Mouse (Mus musculus): Measurements from ENCODE around the gene Limch1. TPM values are rescaled to one million over a fixed set of nuclear protein-coding genes. Genes with fewer than 3 reads are reported as not detected.

Gene Limch1
- polyA plus RNA-seq, 1 experiment from 2014 or later: 6.1 TPM

DNA sequence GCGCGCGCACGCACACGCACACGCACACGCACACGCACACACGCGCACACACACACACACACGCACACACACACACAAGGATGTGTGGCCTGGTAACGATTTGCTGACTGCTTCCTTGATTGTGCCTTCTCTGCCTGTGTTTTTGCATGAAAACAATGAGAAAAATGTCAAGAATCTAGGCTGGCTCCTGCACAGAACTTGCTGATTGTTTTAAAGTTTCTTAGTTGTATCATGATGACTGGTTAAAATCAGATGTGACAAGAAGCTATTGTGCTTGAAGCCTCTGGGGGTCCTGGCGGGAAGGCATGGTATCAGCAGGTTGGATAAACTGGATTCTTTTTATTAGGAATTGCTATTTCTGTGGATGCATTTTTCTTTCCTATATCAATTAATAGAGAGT is 137.1 kb downstream of the Limch1 start:
- Histone ChIP-seq H3K27me3 (ENCODE audit: control insufficient read depth, insufficient read depth, low read length) (no peaks in the 10 kb centered on the region), H3K27ac (replicated peaks) (no peak overlapping the region), H3K36me3 (ENCODE audit: control insufficient read depth, insufficient read depth, low read length) (no peaks in the 10 kb centered on the region), H3K9me3 (ENCODE audit: control insufficient read depth, low read length) (no peaks in the 10 kb centered on the region), H3K9ac (ENCODE audit: low read length) (no peak overlapping the region), H3K4me3 (ENCODE audit: low read depth, low read length) (no peak overlapping the region), H3K4me2 (replicated peaks; ENCODE audit: low read depth) (no peak overlapping the region), H3K4me1 (replicated peaks; ENCODE audit: control insufficient read depth, insufficient read depth) (no peaks in the 10 kb centered on the region)
- TF ChIP-seq EP300 (optimal IDR thresholded peaks at IDR 0.05) (no peak), CTCF (IDR thresholded peaks at IDR 0.05; ENCODE audit: low read depth) (no peak)
- ATAC-seq (ENCODE audit: low FRiP score, low TSS enrichment) (no peak), DNase-seq (ENCODE audit: low spot score) (no peak)
- 81% methylated on average over 13 of the region's 13 CpGs for WGBS

DNA sequence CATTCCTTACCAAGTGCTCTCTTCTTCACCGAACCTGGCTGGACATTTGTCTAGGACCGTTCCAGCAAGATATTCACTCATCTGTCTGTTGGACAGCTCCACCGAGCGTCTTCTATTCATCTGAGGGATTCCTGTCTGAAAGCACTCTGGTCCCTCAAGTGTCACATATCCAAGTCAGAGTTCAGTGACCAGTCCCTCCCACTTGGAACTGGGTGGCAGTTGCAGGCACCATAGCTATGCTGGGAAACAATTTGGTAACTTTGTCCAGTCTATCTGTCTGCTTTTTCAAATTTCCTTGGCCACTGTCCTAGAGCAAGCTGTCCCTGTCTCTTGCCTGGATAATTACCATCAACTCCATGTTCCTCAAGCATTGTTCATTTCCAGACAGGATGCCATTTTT is 138.9 kb downstream of the Limch1 start:
- H3K4me2 ChIP-seq (replicated peaks; ENCODE audit: low read depth): no peak overlapping the region
- TF ChIP-seq EP300 (optimal IDR thresholded peaks at IDR 0.05) (no peak), CTCF (IDR thresholded peaks at IDR 0.05; ENCODE audit: low read depth) (no peak)
- no peak overlapping the region for H3K27ac ChIP-seq (replicated peaks)
- H3K9ac ChIP-seq (ENCODE audit: low read length): no peak overlapping the region
- H3K36me3 ChIP-seq (ENCODE audit: control insufficient read depth, insufficient read depth, low read length): no peaks in the 10 kb centered on the region
- H3K4me3 ChIP-seq (ENCODE audit: low read depth, low read length): no peak overlapping the region
- no peaks in the 10 kb centered on the region for H3K4me1 ChIP-seq (replicated peaks; ENCODE audit: control insufficient read depth, insufficient read depth)
- ATAC-seq (ENCODE audit: low FRiP score, low TSS enrichment): no peak
- H3K27me3 ChIP-seq (ENCODE audit: control insufficient read depth, insufficient read depth, low read length): no peaks in the 10 kb centered on the region
- 51% methylated on average over 4 of the region's 4 CpGs for WGBS
- no peaks in the 10 kb centered on the region for H3K9me3 ChIP-seq (ENCODE audit: control insufficient read depth, low read length)
- no peak for DNase-seq (ENCODE audit: low spot score)

DNA sequence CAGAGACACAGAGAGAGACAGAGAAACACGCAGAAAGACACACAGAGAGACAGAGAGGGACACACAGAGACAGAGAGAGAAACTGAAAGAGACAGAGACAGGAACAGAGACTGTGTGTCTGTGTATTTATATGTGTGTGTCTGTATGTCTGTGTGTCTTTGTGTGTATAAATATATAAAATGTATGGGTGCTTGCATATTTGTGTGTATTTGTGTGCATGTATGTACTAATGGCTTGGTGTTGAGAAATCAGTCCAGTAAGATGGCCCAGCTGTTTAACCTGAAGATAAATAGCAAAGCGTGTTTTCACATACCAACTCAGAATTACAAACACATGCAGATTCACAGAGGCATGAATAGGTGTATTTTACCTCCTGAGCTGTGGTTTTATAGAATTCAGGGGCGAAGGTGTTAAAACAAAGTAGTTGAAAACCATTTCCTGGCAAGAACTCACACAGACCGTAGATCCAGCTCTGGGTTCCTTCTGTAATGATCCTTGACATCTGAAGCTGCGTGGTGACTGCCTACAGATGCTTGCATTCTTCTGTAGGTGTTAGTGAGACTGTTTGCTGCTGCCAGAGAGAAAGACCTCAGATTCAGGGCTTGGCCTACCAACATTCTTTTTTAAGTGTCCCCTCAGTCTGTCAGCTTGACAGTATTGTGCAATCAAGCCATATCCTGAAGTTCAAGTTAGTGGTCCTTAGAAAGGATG is 140.9 kb downstream of the Limch1 start:
- DNase-seq (ENCODE audit: low spot score): no peak

DNA sequence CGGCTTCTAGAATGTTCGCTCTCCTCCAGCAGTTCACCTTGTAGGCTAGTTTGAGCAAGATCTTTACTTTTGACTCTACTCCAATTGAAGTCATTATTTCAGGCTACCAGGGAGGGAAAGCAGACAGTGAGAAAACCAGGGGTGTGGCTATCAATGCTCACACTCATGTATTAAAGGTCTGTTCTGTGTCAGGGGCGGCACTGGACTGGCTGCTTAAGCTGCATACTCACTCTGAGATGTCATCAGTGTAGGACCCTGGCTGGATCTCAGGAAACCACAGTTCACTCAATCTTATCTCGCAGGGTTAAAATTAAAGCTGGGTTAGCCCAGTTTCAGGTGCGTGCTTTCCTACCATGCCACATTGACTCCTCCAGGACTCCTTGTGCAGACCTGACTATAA is 142.4 kb downstream of the Limch1 start:
- TF ChIP-seq EP300 (optimal IDR thresholded peaks at IDR 0.05) (no peak), CTCF (IDR thresholded peaks at IDR 0.05; ENCODE audit: low read depth) (no peak)
- no peak overlapping the region for H3K4me3 ChIP-seq (ENCODE audit: low read depth, low read length)
- H3K9ac ChIP-seq (ENCODE audit: low read length): no peak overlapping the region
- WGBS: 70% methylated on average over 5 of the region's 5 CpGs
- no peaks in the 10 kb centered on the region for H3K4me1 ChIP-seq (replicated peaks; ENCODE audit: control insufficient read depth, insufficient read depth)
- no peaks in the 10 kb centered on the region for H3K27me3 ChIP-seq (ENCODE audit: control insufficient read depth, insufficient read depth, low read length)
- no peak for DNase-seq (ENCODE audit: low spot score)
- no peaks in the 10 kb centered on the region for H3K36me3 ChIP-seq (ENCODE audit: control insufficient read depth, insufficient read depth, low read length)
- ATAC-seq (ENCODE audit: low FRiP score, low TSS enrichment): no peak
- H3K27ac ChIP-seq (replicated peaks): no peak overlapping the region
- H3K4me2 ChIP-seq (replicated peaks; ENCODE audit: low read depth): no peak overlapping the region
- H3K9me3 ChIP-seq (ENCODE audit: control insufficient read depth, low read length): no peaks in the 10 kb centered on the region

More for the DNA sequence above, 140.9 kb downstream of the Limch1 start:
- no peak overlapping the region for H3K27ac ChIP-seq (replicated peaks)
- TF ChIP-seq EP300 (optimal IDR thresholded peaks at IDR 0.05) (no peak), CTCF (IDR thresholded peaks at IDR 0.05; ENCODE audit: low read depth) (no peak)
- no peak overlapping the region for H3K9ac ChIP-seq (ENCODE audit: low read length)
- ATAC-seq (ENCODE audit: low FRiP score, low TSS enrichment): no peak
- H3K36me3 ChIP-seq (ENCODE audit: control insufficient read depth, insufficient read depth, low read length): no peaks in the 10 kb centered on the region
- H3K27me3 ChIP-seq (ENCODE audit: control insufficient read depth, insufficient read depth, low read length): no peaks in the 10 kb centered on the region
- H3K4me2 ChIP-seq (replicated peaks; ENCODE audit: low read depth): no peak overlapping the region
- 74% methylated on average over 5 of the region's 5 CpGs for WGBS
- no peak overlapping the region for H3K4me3 ChIP-seq (ENCODE audit: low read depth, low read length)
- H3K9me3 ChIP-seq (ENCODE audit: control insufficient read depth, low read length): no peaks in the 10 kb centered on the region
- no peaks in the 10 kb centered on the region for H3K4me1 ChIP-seq (replicated peaks; ENCODE audit: control insufficient read depth, insufficient read depth)

DNA sequence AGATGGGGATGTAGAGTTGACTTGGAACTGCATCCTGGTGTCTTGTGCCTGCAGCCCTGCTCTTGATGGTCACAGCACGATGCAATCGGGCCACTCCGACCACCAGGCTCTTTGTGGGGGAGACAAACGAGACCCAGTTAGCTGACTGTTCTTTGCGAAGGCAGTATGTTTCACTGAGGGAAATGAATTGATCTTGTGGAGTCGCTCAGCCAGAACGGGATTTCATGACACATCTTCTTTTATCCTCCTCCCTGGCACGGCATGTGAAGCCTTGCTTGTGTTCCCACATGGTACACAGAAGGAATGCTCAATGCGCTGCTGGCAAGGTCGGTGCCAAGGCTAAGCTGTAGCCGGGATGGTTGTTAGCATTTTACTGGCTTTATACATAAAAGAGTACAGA is 143.7 kb downstream of the Limch1 start:
- no peaks in the 10 kb centered on the region for H3K27me3 ChIP-seq (ENCODE audit: control insufficient read depth, insufficient read depth, low read length)
- no peak for ATAC-seq (ENCODE audit: low FRiP score, low TSS enrichment)
- no peak overlapping the region for H3K4me2 ChIP-seq (replicated peaks; ENCODE audit: low read depth)
- 88% methylated on average over 11 of the region's 11 CpGs for WGBS
- H3K4me1 ChIP-seq (replicated peaks; ENCODE audit: control insufficient read depth, insufficient read depth): no peaks in the 10 kb centered on the region
- no peak overlapping the region for H3K27ac ChIP-seq (replicated peaks)
- no peak for DNase-seq (ENCODE audit: low spot score)
- no peaks in the 10 kb centered on the region for H3K9me3 ChIP-seq (ENCODE audit: control insufficient read depth, low read length)
- H3K4me3 ChIP-seq (ENCODE audit: low read depth, low read length): no peak overlapping the region
- no peak overlapping the region for H3K9ac ChIP-seq (ENCODE audit: low read length)
- TF ChIP-seq CTCF (IDR thresholded peaks at IDR 0.05; ENCODE audit: low read depth): no peak
- no peak for TF ChIP-seq EP300 (optimal IDR thresholded peaks at IDR 0.05)
- no peaks in the 10 kb centered on the region for H3K36me3 ChIP-seq (ENCODE audit: control insufficient read depth, insufficient read depth, low read length)

DNA sequence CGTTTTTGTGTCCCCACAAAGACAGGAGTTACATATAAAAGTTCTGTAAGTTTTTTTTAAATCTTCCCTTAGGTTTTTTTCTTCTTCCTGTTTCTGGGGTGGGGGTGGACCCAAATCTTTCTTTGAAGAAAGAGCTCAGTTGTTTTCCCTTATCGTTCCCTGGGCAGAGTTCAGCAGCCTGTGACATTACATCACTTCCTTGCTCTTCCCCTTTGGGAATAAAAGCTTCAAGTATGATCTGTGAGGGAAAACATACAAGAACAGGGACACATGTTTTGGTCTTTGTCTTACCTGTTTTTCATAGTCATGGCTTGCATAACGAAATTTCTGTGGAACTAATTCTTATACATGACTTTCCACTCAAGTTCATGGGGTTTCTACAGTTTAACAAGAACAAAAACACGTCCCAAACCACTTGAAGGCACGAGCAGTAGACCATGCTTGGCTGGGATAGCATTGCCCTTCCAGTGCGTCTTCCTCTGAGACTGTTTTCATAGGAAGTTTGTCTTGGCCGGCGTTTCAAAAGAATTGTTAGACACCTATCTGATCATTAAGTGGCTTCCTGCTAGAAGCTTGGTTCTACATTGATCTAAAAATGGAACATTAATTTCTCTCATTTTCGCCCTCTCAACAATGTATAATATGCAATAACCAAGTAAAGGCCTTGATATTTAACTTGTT is 150.0 kb downstream of the Limch1 start:
- Histone ChIP-seq H3K4me3 (ENCODE audit: low read depth, low read length) (no peak overlapping the region), H3K9ac (ENCODE audit: low read length) (no peak overlapping the region), H3K4me2 (replicated peaks; ENCODE audit: low read depth) (no peak overlapping the region), H3K36me3 (ENCODE audit: control insufficient read depth, insufficient read depth, low read length) (no peaks in the 10 kb centered on the region), H3K27me3 (ENCODE audit: control insufficient read depth, insufficient read depth, low read length) (no peaks in the 10 kb centered on the region), H3K27ac (replicated peaks) (no peak overlapping the region), H3K4me1 (replicated peaks; ENCODE audit: control insufficient read depth, insufficient read depth) (no peaks in the 10 kb centered on the region), H3K9me3 (ENCODE audit: control insufficient read depth, low read length) (no peaks in the 10 kb centered on the region)
- 81% methylated on average over 9 of the region's 9 CpGs for WGBS
- no peak for DNase-seq (ENCODE audit: low spot score)
- ATAC-seq (ENCODE audit: low FRiP score, low TSS enrichment): no peak
- no peak for TF ChIP-seq EP300 (optimal IDR thresholded peaks at IDR 0.05)
- no peak for TF ChIP-seq CTCF (IDR thresholded peaks at IDR 0.05; ENCODE audit: low read depth)

Data from stomach, postnatal 0 days (tissue).